In the genomic region with DNA sequence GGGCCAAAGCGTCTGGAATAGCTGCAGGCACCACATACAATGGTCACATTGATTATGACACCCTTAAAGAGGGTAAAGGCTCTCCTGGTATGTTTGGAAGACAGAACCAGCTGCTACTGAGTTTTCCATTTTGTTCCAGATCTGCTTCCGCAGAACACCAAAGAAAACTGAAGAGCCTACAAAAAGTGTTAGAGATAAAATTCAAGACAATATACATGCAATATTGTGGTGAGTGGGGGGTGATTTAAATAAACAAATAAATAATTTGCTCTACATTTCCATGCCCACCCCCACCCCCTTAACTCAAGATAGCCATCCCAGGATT, we compare ENCODE assay signal across 27 mouse cellular contexts. TPM values are rescaled to one million over a fixed set of nuclear protein-coding genes. Genes with fewer than 3 reads are reported as not detected.
A peak's percentile ranks its signal among the peaks of the same experiment; 100 is the strongest.
DNase-seq lines count a peak whose midpoint lies in the region; ATAC-seq and TF ChIP-seq lines count a peak whose summit lies in the region.
"Had no signal": no experiment of that assay in that cellular context is flagged by ENCODE, and none has a peak within 500 bp of the region (broad histone marks: within the 10 kb centered on the region; RNA-seq: fewer than 3 reads in every experiment).

No protein-coding gene starts in this region.

- no peak for TF ChIP-seq POLR2A in kidney, adult 2 months (IDR thresholded peaks at IDR 0.05; ENCODE audit: low read depth, low read length)

- peaks cover 77% of the 10 kb centered on the region for H3K4me1 ChIP-seq in kidney, embryonic 15.5 days
- peaks cover 5% of the 10 kb centered on the region; the same call in 1 of the 2 replicates for H3K4me1 ChIP-seq in kidney, adult 2 months (ENCODE audit: control insufficient read depth, insufficient read depth, low read length)
- H3K4me1 ChIP-seq in embryonic facial prominence, embryonic 14.5 days (ENCODE audit: control insufficient read depth, insufficient read depth, low read length): no peaks in the 10 kb centered on the region; the same call in 1 of the 2 replicates
- H3K4me1 ChIP-seq in hindbrain, embryonic 15.5 days (replicated peaks): peaks cover 15% of the 10 kb centered on the region
- H3K4me1 ChIP-seq in neural tube, embryonic 13.5 days (replicated peaks): peaks cover 90% of the 10 kb centered on the region
- H3K4me1 ChIP-seq: liver, embryonic 15.5 days had no signal

- TF ChIP-seq CTCF in kidney, adult 2 months (conservative IDR thresholded peaks at IDR 0.05; ENCODE audit: insufficient read depth, insufficient read length, low read depth, low read length): no peak

- peaks cover 34% of the 10 kb centered on the region for H3K27me3 ChIP-seq in kidney, embryonic 15.5 days
- H3K27me3 ChIP-seq in kidney, adult 2 months (replicated peaks; ENCODE audit: control insufficient read depth, insufficient read depth, low read length): no peaks in the 10 kb centered on the region
- peaks cover 98% of the 10 kb centered on the region for H3K27me3 ChIP-seq in embryonic facial prominence, embryonic 14.5 days (replicated peaks; ENCODE audit: control insufficient read depth, insufficient read depth, low read length)
- H3K27me3 ChIP-seq in hindbrain, embryonic 15.5 days: peaks cover 40% of the 10 kb centered on the region
- H3K27me3 ChIP-seq in neural tube, embryonic 13.5 days: no peaks in the 10 kb centered on the region

- H3K9ac ChIP-seq in kidney, embryonic 15.5 days: peak overlapping the region; percentile 33; the same call in 1 of the 2 replicates
- H3K9ac ChIP-seq in embryonic facial prominence, embryonic 14.5 days (ENCODE audit: low read depth, low read length): no peak overlapping the region
- peak overlapping the region; percentile 53 for H3K9ac ChIP-seq in hindbrain, embryonic 15.5 days
- H3K9ac ChIP-seq in neural tube, embryonic 13.5 days: peak overlapping the region; percentile 86
- H3K9ac ChIP-seq: heart, embryonic 15.5 days; limb, embryonic 15.5 days; liver, embryonic 15.5 days; midbrain, embryonic 13.5 days had no signal

- no peak for DNase-seq in kidney, adult 2 months
- no peak for DNase-seq in embryonic facial prominence, embryonic 14.5 days (ENCODE audit: low spot score)
- no peak for DNase-seq in yolk sac, embryonic 10.5 days (ENCODE audit: low spot score)
- DNase-seq in adrenal gland, postnatal 36 days: no peak
- DNase-seq: adrenal gland, postnatal 25 days; cerebellum, adult 18-20 months; cerebellum, postnatal 25 days; gastrocnemius, postnatal 10 days; heart, postnatal 4 days; kidney, adult 8-10 months; thymus, postnatal 25 days had no signal

- peak overlapping the region; percentile 96 for H3K27ac ChIP-seq in kidney, embryonic 15.5 days
- no peak overlapping the region; the same call in 1 of the 2 replicates for H3K27ac ChIP-seq in kidney, adult 2 months (ENCODE audit: insufficient read depth, low read depth, low read length)
- H3K27ac ChIP-seq in embryonic facial prominence, embryonic 14.5 days (replicated peaks; ENCODE audit: low read depth, low read length): no peak overlapping the region
- H3K27ac ChIP-seq in hindbrain, embryonic 15.5 days (replicated peaks): peak overlapping the region; percentile 91
- H3K27ac ChIP-seq in neural tube, embryonic 13.5 days (replicated peaks): peak overlapping the region; percentile 99
- H3K27ac ChIP-seq: heart, embryonic 15.5 days; layer of hippocampus, adult 2 months; limb, embryonic 15.5 days; liver, embryonic 15.5 days; midbrain, embryonic 13.5 days had no signal

- ATAC-seq in kidney, embryonic 15.5 days (replicated peaks; ENCODE audit: low FRiP score): no peak
- no peak for ATAC-seq in embryonic facial prominence, embryonic 14.5 days (ENCODE audit: low read depth)
- no peak for ATAC-seq in hindbrain, embryonic 15.5 days (ENCODE audit: low FRiP score, low read depth)
- no peak for ATAC-seq in neural tube, embryonic 13.5 days (ENCODE audit: low read depth)
- ATAC-seq: activated CD4-positive, CD25-positive, alpha-beta regulatory T cell, adult 4 months; lung, postnatal 0 days; midbrain, embryonic 13.5 days had no signal

- peak overlapping the region; percentile 45 for H3K4me3 ChIP-seq in kidney, embryonic 15.5 days (replicated peaks)
- H3K4me3 ChIP-seq in kidney, adult 2 months (ENCODE audit: insufficient read depth, low read depth, low read length): no peak overlapping the region
- H3K4me3 ChIP-seq in embryonic facial prominence, embryonic 14.5 days (ENCODE audit: low read depth, low read length): no peak overlapping the region
- H3K4me3 ChIP-seq in hindbrain, embryonic 15.5 days: peak overlapping the region; percentile 43
- peak overlapping the region; percentile 38 for H3K4me3 ChIP-seq in neural tube, embryonic 13.5 days
- H3K4me3 ChIP-seq: layer of hippocampus, adult 2 months; liver, embryonic 15.5 days; midbrain, embryonic 13.5 days had no signal

- H3K4me2 ChIP-seq in kidney, embryonic 15.5 days: peak overlapping the region; percentile 77
- peak overlapping the region; percentile 35 for H3K4me2 ChIP-seq in embryonic facial prominence, embryonic 14.5 days (ENCODE audit: low read depth, low read length)
- peak overlapping the region; percentile 57 for H3K4me2 ChIP-seq in hindbrain, embryonic 15.5 days
- H3K4me2 ChIP-seq in neural tube, embryonic 13.5 days: peak overlapping the region; percentile 68
- H3K4me2 ChIP-seq: limb, embryonic 15.5 days; liver, embryonic 15.5 days; midbrain, embryonic 13.5 days had no signal

- no peaks in the 10 kb centered on the region for H3K36me3 ChIP-seq in kidney, embryonic 15.5 days
- H3K36me3 ChIP-seq in kidney, adult 2 months (ENCODE audit: control insufficient read depth, insufficient read depth, low read length): no peaks in the 10 kb centered on the region
- no peaks in the 10 kb centered on the region for H3K36me3 ChIP-seq in embryonic facial prominence, embryonic 14.5 days (ENCODE audit: control insufficient read depth, insufficient read depth, low read length)
- no peaks in the 10 kb centered on the region for H3K36me3 ChIP-seq in hindbrain, embryonic 15.5 days
- peaks cover 17% of the 10 kb centered on the region for H3K36me3 ChIP-seq in neural tube, embryonic 13.5 days
- H3K36me3 ChIP-seq: G1E; heart, embryonic 15.5 days; limb, embryonic 15.5 days; liver, embryonic 15.5 days; midbrain, embryonic 13.5 days had no signal

- H3K9me3 ChIP-seq in kidney, embryonic 15.5 days (replicated peaks): no peaks in the 10 kb centered on the region
- no peaks in the 10 kb centered on the region for H3K9me3 ChIP-seq in embryonic facial prominence, embryonic 14.5 days (ENCODE audit: control insufficient read depth, low read length)
- no peaks in the 10 kb centered on the region for H3K9me3 ChIP-seq in hindbrain, embryonic 15.5 days
- no peaks in the 10 kb centered on the region for H3K9me3 ChIP-seq in neural tube, embryonic 13.5 days
- H3K9me3 ChIP-seq: G1E; heart, embryonic 15.5 days; limb, embryonic 15.5 days; liver, embryonic 15.5 days; midbrain, embryonic 13.5 days had no signal

- 36% methylated on average over 2 of the region's 2 CpGs for WGBS in kidney, embryonic 15.5 days
- 54% methylated on average over 2 of the region's 2 CpGs for WGBS in kidney, adult 2 months
- WGBS in embryonic facial prominence, embryonic 14.5 days: 10% methylated on average over 2 of the region's 2 CpGs
- WGBS in hindbrain, embryonic 15.5 days: 0% methylated on average over 2 of the region's 2 CpGs
- 7% methylated on average over 2 of the region's 2 CpGs for WGBS in neural tube, embryonic 13.5 days

RNA-seq across cellular contexts. Expression of gene Gm28230, which starts 12.9 kb away (rescaled TPM):
- 1.7 and 2.3 TPM in 2 replicates for polyA plus RNA-seq in kidney, embryonic 15.5 days (2015; fragmentation: Nextera tagmentation; extraction: Ambion mirVana)
- polyA plus RNA-seq in kidney, adult 2 months (2012; rRNA removed): 5.5 and 7.8 TPM in 2 replicates
- 0.13 TPM in 1 of 2 replicates, not detected in the other for polyA plus RNA-seq in embryonic facial prominence, embryonic 14.5 days (2014; fragmentation: Nextera tagmentation; extraction: Ambion mirVana)
- polyA plus RNA-seq in hindbrain, embryonic 15.5 days (2015; fragmentation: Nextera tagmentation; extraction: Ambion mirVana): 0.87 and 1.6 TPM in 2 replicates
- 2.2 and 2.4 TPM in 2 replicates for polyA plus RNA-seq in neural tube, embryonic 13.5 days (2015; fragmentation: Nextera tagmentation; extraction: Ambion mirVana)
- total RNA-seq in adrenal gland, postnatal 36 days (2021): 1 to 10 TPM; 1.6 to 2.0 TPM
- total RNA-seq: heart, adult 8-10 months; heart, postnatal 4 days; layer of hippocampus, adult 2 months; left cerebral cortex, postnatal 25 days; megakaryocyte progenitor cell, adult 5-6 weeks had no signal
- polyA plus RNA-seq: activated CD4-positive, CD25-positive, alpha-beta regulatory T cell, adult 4 months; forebrain, embryonic 11.5 days; heart, embryonic 15.5 days; liver, embryonic 15.5 days; lung, postnatal 0 days; midbrain, embryonic 13.5 days had no signal

RNA-seq across cellular contexts. Expression of gene Hoxd1, which starts 23.3 kb away (rescaled TPM):
- polyA plus RNA-seq in kidney, embryonic 15.5 days (2015; fragmentation: Nextera tagmentation; extraction: Ambion mirVana): 1.2 and 1.5 TPM in 2 replicates
- 0.04 and 0.08 TPM in 2 replicates for polyA plus RNA-seq in kidney, adult 2 months (2012; rRNA removed)
- polyA plus RNA-seq in embryonic facial prominence, embryonic 14.5 days (2014; fragmentation: Nextera tagmentation; extraction: Ambion mirVana): 3.9 and 4.7 TPM in 2 replicates
- 1.2 and 2.4 TPM in 2 replicates for polyA plus RNA-seq in hindbrain, embryonic 15.5 days (2015; fragmentation: Nextera tagmentation; extraction: Ambion mirVana)
- 6.4 and 9.0 TPM in 2 replicates for polyA plus RNA-seq in neural tube, embryonic 13.5 days (2015; fragmentation: Nextera tagmentation; extraction: Ambion mirVana)
- not detected for total RNA-seq in adrenal gland, postnatal 36 days (2021)
- total RNA-seq: adrenal gland, postnatal 25 days; gastrocnemius, postnatal 10 days; heart, adult 8-10 months; heart, postnatal 4 days; megakaryocyte progenitor cell, adult 5-6 weeks had no signal
- polyA plus RNA-seq: activated CD4-positive, CD25-positive, alpha-beta regulatory T cell, adult 4 months; forebrain, embryonic 11.5 days; G1E; heart, embryonic 15.5 days; lung, postnatal 0 days; testis, adult 2 months had no signal

RNA-seq across cellular contexts. Expression of gene Hoxd4, which starts 27.7 kb away (rescaled TPM):
- polyA plus RNA-seq in kidney, embryonic 15.5 days (2015; fragmentation: Nextera tagmentation; extraction: Ambion mirVana): 5.6 and 5.8 TPM in 2 replicates
- 20.3 and 31.4 TPM in 2 replicates for polyA plus RNA-seq in kidney, adult 2 months (2012; rRNA removed)
- polyA plus RNA-seq in embryonic facial prominence, embryonic 14.5 days (2014; fragmentation: Nextera tagmentation; extraction: Ambion mirVana): 0.63 and 0.82 TPM in 2 replicates
- polyA plus RNA-seq in hindbrain, embryonic 15.5 days (2015; fragmentation: Nextera tagmentation; extraction: Ambion mirVana): 2.7 and 3.3 TPM in 2 replicates
- 6.9 and 7.2 TPM in 2 replicates for polyA plus RNA-seq in neural tube, embryonic 13.5 days (2015; fragmentation: Nextera tagmentation; extraction: Ambion mirVana)
- total RNA-seq in adrenal gland, postnatal 36 days (2021): 10 to 100 TPM; 13.6 to 15.5 TPM
- total RNA-seq: layer of hippocampus, adult 2 months; left cerebral cortex, postnatal 25 days; megakaryocyte progenitor cell, adult 5-6 weeks had no signal
- polyA plus RNA-seq: activated CD4-positive, CD25-positive, alpha-beta regulatory T cell, adult 4 months; forebrain, embryonic 11.5 days; liver, embryonic 15.5 days; lung, postnatal 0 days; midbrain, embryonic 13.5 days had no signal

RNA-seq across cellular contexts. Expression of gene Hoxd3, which starts 27.7 kb away (rescaled TPM):
- polyA plus RNA-seq in kidney, embryonic 15.5 days (2015; fragmentation: Nextera tagmentation; extraction: Ambion mirVana): 15.2 and 15.9 TPM in 2 replicates
- polyA plus RNA-seq in kidney, adult 2 months (2012; rRNA removed): 10.2 and 10.7 TPM in 2 replicates
- polyA plus RNA-seq in embryonic facial prominence, embryonic 14.5 days (2014; fragmentation: Nextera tagmentation; extraction: Ambion mirVana): 3.8 and 4.7 TPM in 2 replicates
- 49.4 and 51.8 TPM in 2 replicates for polyA plus RNA-seq in hindbrain, embryonic 15.5 days (2015; fragmentation: Nextera tagmentation; extraction: Ambion mirVana)
- 24.2 and 33.8 TPM in 2 replicates for polyA plus RNA-seq in neural tube, embryonic 13.5 days (2015; fragmentation: Nextera tagmentation; extraction: Ambion mirVana)
- total RNA-seq in adrenal gland, postnatal 36 days (2021): under 1 TPM; 0.17 to 0.36 TPM
- total RNA-seq: layer of hippocampus, adult 2 months; left cerebral cortex, postnatal 25 days; megakaryocyte progenitor cell, adult 5-6 weeks had no signal
- polyA plus RNA-seq: activated CD4-positive, CD25-positive, alpha-beta regulatory T cell, adult 4 months; liver, embryonic 15.5 days; lung, postnatal 0 days had no signal

RNA-seq across cellular contexts. Expression of gene Hoxd8, which starts 35.0 kb away (rescaled TPM):
- 36.4 and 40.8 TPM in 2 replicates for polyA plus RNA-seq in kidney, embryonic 15.5 days (2015; fragmentation: Nextera tagmentation; extraction: Ambion mirVana)
- polyA plus RNA-seq in kidney, adult 2 months (2012; rRNA removed): 45.8 and 46.2 TPM in 2 replicates
- 8.7 and 10.3 TPM in 2 replicates for polyA plus RNA-seq in embryonic facial prominence, embryonic 14.5 days (2014; fragmentation: Nextera tagmentation; extraction: Ambion mirVana)
- polyA plus RNA-seq in hindbrain, embryonic 15.5 days (2015; fragmentation: Nextera tagmentation; extraction: Ambion mirVana): 0.73 and 1.3 TPM in 2 replicates
- polyA plus RNA-seq in neural tube, embryonic 13.5 days (2015; fragmentation: Nextera tagmentation; extraction: Ambion mirVana): 17.4 and 22.8 TPM in 2 replicates
- 10 to 100 TPM; 23.9 to 35.9 TPM for total RNA-seq in adrenal gland, postnatal 36 days (2021)
- total RNA-seq: G1E; layer of hippocampus, adult 2 months; megakaryocyte progenitor cell, adult 5-6 weeks had no signal
- polyA plus RNA-seq: activated CD4-positive, CD25-positive, alpha-beta regulatory T cell, adult 4 months; forebrain, embryonic 11.5 days; G1E; midbrain, embryonic 13.5 days had no signal

Comparison
In these comparisons a context has a peak if more than half of its experiments do, and no peak if none do; other contexts are left out.
1. H3K27ac ChIP-seq: peak in kidney, embryonic 15.5 days (single experiment), hindbrain, embryonic 15.5 days (single experiment) and neural tube, embryonic 13.5 days (single experiment); none in kidney, adult 2 months (single experiment) and embryonic facial prominence, embryonic 14.5 days (single experiment).
2. H3K4me3 ChIP-seq: peak in kidney, embryonic 15.5 days (single experiment), hindbrain, embryonic 15.5 days (single experiment) and neural tube, embryonic 13.5 days (single experiment); none in kidney, adult 2 months (single experiment) and embryonic facial prominence, embryonic 14.5 days (single experiment).
3. Peak in every context shown above with its lines, with median percentiles within 50 percentile points of each other: H3K4me2 ChIP-seq.